Mouse (Mus musculus) embryonic facial prominence, embryonic 11.5 days (tissue): ENCODE measurements around the gene Slc2a3. TPM values are rescaled to one million over a fixed set of nuclear protein-coding genes. Genes with fewer than 3 reads are reported as not detected.

ENCODE experiments used
- ATAC-seq: fragments of 200-750 bp; cut with Nextera tagmentation; replicated peaks from 2 replicates; pipeline ENCODE4 v1.8.0; 2017; ENCODE audit warnings: low read depth; ENCODE audit not compliant: insufficient number of reproducible peaks, low FRiP score, low TSS enrichment
- DNase-seq: peaks from one replicate; pipeline ENCODE4 v3.0.0-alpha.2; 2015; ENCODE audit warnings: low spot score
- H3K27ac ChIP-seq: fragments of 300-500 bp; sonication (generic); replicated peaks from 2 replicates; pipeline ENCODE4 v1.5.1; 2014; ENCODE audit warnings: mild to moderate bottlenecking, low read depth, low read length, control low read depth
- H3K27me3 ChIP-seq: fragments of 300-500 bp; sonication (generic); 2 replicates; pipeline ENCODE4 v1.6.1; 2014; ENCODE audit warnings: mild to moderate bottlenecking, low read length, moderate library complexity, mixed read lengths; ENCODE audit not compliant: control insufficient read depth, insufficient read depth
- H3K36me3 ChIP-seq: fragments of 300-500 bp; sonication (generic); replicated peaks from 2 replicates; pipeline ENCODE4 v1.6.1; 2014; ENCODE audit warnings: low read depth, mild to moderate bottlenecking, low read length, moderate library complexity, mixed read lengths; ENCODE audit not compliant: control insufficient read depth, insufficient read depth
- H3K4me1 ChIP-seq: fragments of 300-500 bp; sonication (generic); 2 replicates; pipeline ENCODE4 v1.6.1; 2014; ENCODE audit warnings: low read length, mixed read lengths; ENCODE audit not compliant: control insufficient read depth, insufficient read depth
- H3K4me2 ChIP-seq: fragments of 300-500 bp; sonication (generic); 2 replicates; pipeline ENCODE4 v1.6.1; 2014; ENCODE audit warnings: low read depth, mild to moderate bottlenecking, control low read depth, low read length, moderate library complexity
- H3K4me3 ChIP-seq: fragments of 300-500 bp; sonication (generic); 2 replicates; pipeline ENCODE4 v1.5.1; 2014; ENCODE audit warnings: low read depth, low read length, control low read depth
- H3K9ac ChIP-seq: fragments of 300-500 bp; sonication (generic); replicated peaks from 2 replicates; pipeline ENCODE4 v1.6.1; 2014; ENCODE audit warnings: mild to moderate bottlenecking, control low read depth, low read length
- H3K9me3 ChIP-seq: fragments of 300-500 bp; sonication (generic); replicated peaks from 2 replicates; pipeline ENCODE4 v1.6.1; 2016; ENCODE audit warnings: mild to moderate bottlenecking, low read length, inconsistent platforms, mixed read lengths; ENCODE audit not compliant: control insufficient read depth
- WGBS: fragments of 180-500 bp; shearing (Covaris S2); extraction: QIAGEN DNeasy Blood & Tissue Kit; methylation state at CpG from one replicate; pipeline ENCODE4 v1.1.7; 2014; 5-methylcytosine and 5-hydroxymethylcytosine counted together
- polyA plus RNA-seq: library from polyadenylated mRNA; unstranded; fragments of >200 nt; fragmentation: Nextera tagmentation; extraction: Ambion mirVana; gene quantifications from 2 replicates; pipeline ENCODE4 v1.2.1, GENCODE M21; 2014

Gene Slc2a3
- polyA plus RNA-seq, 1 experiment from 2014 or later: 35.1 TPM

GRCm38 (mm10) chr6:122825166-122825565, 23.7 kb upstream of the Slc2a3 start:
- ATAC-seq (no peak), DNase-seq (no peak)
- WGBS: 92% methylated on average over 9 of the region's 9 CpGs
- H3K27ac ChIP-seq: no peak overlapping the region
- H3K27me3 ChIP-seq: no peaks in the 10 kb centered on the region
- H3K4me1 ChIP-seq: no peaks in the 10 kb centered on the region; the same call in 1 of the 2 replicates
- no peaks in the 10 kb centered on the region for H3K9me3 ChIP-seq
- H3K4me3 ChIP-seq: no peak overlapping the region
- H3K9ac ChIP-seq: no peak overlapping the region
- H3K36me3 ChIP-seq: no peaks in the 10 kb centered on the region
- no peak overlapping the region for H3K4me2 ChIP-seq

- ATAC-seq (no peak), DNase-seq (no peak)
- no peaks in the 10 kb centered on the region for H3K36me3 ChIP-seq
- H3K4me2 ChIP-seq: no peak overlapping the region
- H3K27ac ChIP-seq: no peak overlapping the region
- H3K27me3 ChIP-seq: no peaks in the 10 kb centered on the region
- H3K4me1 ChIP-seq: no peaks in the 10 kb centered on the region; the same call in 1 of the 2 replicates
- H3K9ac ChIP-seq: no peak overlapping the region
- H3K4me3 ChIP-seq: no peak overlapping the region
- WGBS: 60% methylated on average over 10 of the region's 10 CpGs
- no peaks in the 10 kb centered on the region for H3K9me3 ChIP-seq
Observed at GRCm38 (mm10) chr6:122824086-122824485, 22.6 kb upstream of the Slc2a3 start.

- 71% methylated on average over 9 of the region's 9 CpGs for WGBS
- no peak overlapping the region for H3K27ac ChIP-seq
- no peak overlapping the region for H3K4me3 ChIP-seq
- H3K36me3 ChIP-seq: no peaks in the 10 kb centered on the region
- DNase-seq (no peak), ATAC-seq (no peak)
- H3K27me3 ChIP-seq: no peaks in the 10 kb centered on the region
- no peak overlapping the region for H3K9ac ChIP-seq
- H3K4me2 ChIP-seq: no peak overlapping the region
- H3K9me3 ChIP-seq: no peaks in the 10 kb centered on the region
- no peaks in the 10 kb centered on the region; the same call in 1 of the 2 replicates for H3K4me1 ChIP-seq
Observed at GRCm38 (mm10) chr6:122821822-122822221, 20.4 kb upstream of the Slc2a3 start.

GRCm38 (mm10) chr6:122820799-122821650, 19.6 kb upstream of the Slc2a3 start:
- 36% methylated on average over 15 of the region's 15 CpGs for WGBS
- Histone ChIP-seq H3K4me3 (peak overlapping the region; percentile 83), H3K27me3 (no peaks in the 10 kb centered on the region), H3K4me1 (no peaks in the 10 kb centered on the region; the same call in 1 of the 2 replicates), H3K4me2 (peak overlapping the region; percentile 83), H3K9me3 (no peaks in the 10 kb centered on the region), H3K9ac (peak overlapping the region; percentile 92; the same call in 1 of the 2 replicates), H3K36me3 (no peaks in the 10 kb centered on the region), H3K27ac (no peak overlapping the region)
- peak; percentile 1; the same call in 1 of the 2 replicates for ATAC-seq
- no peak for DNase-seq

GRCm38 (mm10) chr6:122820071-122820798, 18.8 kb upstream of the Slc2a3 start:
- Histone ChIP-seq H3K4me2 (peak overlapping the region; percentile 83), H3K9ac (peak overlapping the region; percentile 92), H3K36me3 (no peaks in the 10 kb centered on the region), H3K4me1 (no peaks in the 10 kb centered on the region; the same call in 1 of the 2 replicates), H3K27ac (no peak overlapping the region), H3K4me3 (peak overlapping the region; percentile 83), H3K9me3 (no peaks in the 10 kb centered on the region), H3K27me3 (no peaks in the 10 kb centered on the region)
- under 1% methylated on average over 37 of the region's 38 CpGs for WGBS
- DNase-seq (peak; percentile 57), ATAC-seq (peak; percentile 70)

GRCm38 (mm10) chr6:122819306-122820070, 18.0 kb upstream of the Slc2a3 start, which contains the start of gene Foxj2:
TSS of gene Foxj2 (plus strand) at chr6:122819914.
- Histone ChIP-seq H3K36me3 (no peaks in the 10 kb centered on the region), H3K4me2 (peak within 1 kb of the TSS; percentile 83), H3K27me3 (no peaks in the 10 kb centered on the region), H3K9ac (peak within 1 kb of the TSS; percentile 92), H3K27ac (no peak within 1 kb of the TSS), H3K4me3 (peak within 1 kb of the TSS; percentile 83), H3K4me1 (no peaks in the 10 kb centered on the region; the same call in 1 of the 2 replicates), H3K9me3 (no peaks in the 10 kb centered on the region)
- WGBS: 2% methylated on average over 47 of the region's 61 CpGs
- ATAC-seq (peak; percentile 72), DNase-seq (peak; percentile 75)

GRCm38 (mm10) chr6:122813640-122814039, 12.2 kb upstream of the Slc2a3 start:
- Histone ChIP-seq H3K9me3 (no peaks in the 10 kb centered on the region), H3K4me3 (no peak overlapping the region), H3K36me3 (no peaks in the 10 kb centered on the region), H3K27ac (no peak overlapping the region), H3K9ac (no peak overlapping the region), H3K4me2 (no peak overlapping the region), H3K4me1 (peaks cover 4% of the 10 kb centered on the region), H3K27me3 (no peaks in the 10 kb centered on the region)
- DNase-seq: no peak
- ATAC-seq: no peak
- 82% methylated on average over 4 of the region's 4 CpGs for WGBS
